Mouse (Mus musculus): ENCODE measurements at regions not wholly inside any gene's neighbourhood (a gene's known extent, or its start where the extent isn't known, plus 50 kb on each side); places are given as distances from the start of the nearest gene placed in this dataset.

GRCm38 (mm10) chr3:106879994-106880393 lies 53.9 kb upstream of the Olfr266 start:
- Histone ChIP-seq H3K4me3 (ENCODE audit: low read depth, low read length) (no peak overlapping the region), H3K4me2 (replicated peaks; ENCODE audit: low read depth) (no peak overlapping the region), H3K27me3 (replicated peaks; ENCODE audit: control insufficient read depth, insufficient read depth, low read length) (no peaks in the 10 kb centered on the region), H3K36me3 (ENCODE audit: control insufficient read depth, insufficient read depth) (no peaks in the 10 kb centered on the region), H3K9me3 (ENCODE audit: control insufficient read depth) (no peaks in the 10 kb centered on the region), H3K4me1 (replicated peaks; ENCODE audit: control insufficient read depth, insufficient read depth, low read length) (no peaks in the 10 kb centered on the region), H3K9ac (ENCODE audit: low read depth, low read length) (no peak overlapping the region), H3K27ac (ENCODE audit: low read depth, low read length) (no peak overlapping the region)
- peak; percentile 36 for TF ChIP-seq CTCF (IDR thresholded peaks at IDR 0.05; ENCODE audit: low read depth)
- no peak for ATAC-seq

GRCm38 (mm10) chr3:106903198-106903597 lies 77.1 kb upstream of the Olfr266 start:
- H3K27ac ChIP-seq (ENCODE audit: low read depth, low read length), result no peak overlapping the region
- peak; percentile 71 for TF ChIP-seq CTCF (IDR thresholded peaks at IDR 0.05; ENCODE audit: low read depth)
- no peak overlapping the region for H3K9ac ChIP-seq (ENCODE audit: low read depth, low read length)
- H3K4me3 ChIP-seq (ENCODE audit: low read depth, low read length), result no peak overlapping the region
- no peaks in the 10 kb centered on the region for H3K36me3 ChIP-seq (ENCODE audit: control insufficient read depth, insufficient read depth)
- 31% methylated on average over 2 of the region's 2 CpGs for WGBS
- ATAC-seq, result no peak
- no peak overlapping the region for H3K4me2 ChIP-seq (replicated peaks; ENCODE audit: low read depth)
- H3K27me3 ChIP-seq (replicated peaks; ENCODE audit: control insufficient read depth, insufficient read depth, low read length), result no peaks in the 10 kb centered on the region
- no peaks in the 10 kb centered on the region for H3K9me3 ChIP-seq (ENCODE audit: control insufficient read depth)
- no peaks in the 10 kb centered on the region for H3K4me1 ChIP-seq (replicated peaks; ENCODE audit: control insufficient read depth, insufficient read depth, low read length)

- no peak overlapping the region for H3K4me3 ChIP-seq (ENCODE audit: low read depth, low read length)
- H3K36me3 ChIP-seq (ENCODE audit: control insufficient read depth, insufficient read depth), result no peaks in the 10 kb centered on the region
- H3K27me3 ChIP-seq (replicated peaks; ENCODE audit: control insufficient read depth, insufficient read depth, low read length), result no peaks in the 10 kb centered on the region
- no peak overlapping the region for H3K4me2 ChIP-seq (replicated peaks; ENCODE audit: low read depth)
- H3K9ac ChIP-seq (ENCODE audit: low read depth, low read length), result no peak overlapping the region
- WGBS, result 67% methylated on average over 3 of the region's 3 CpGs
- no peak overlapping the region for H3K27ac ChIP-seq (ENCODE audit: low read depth, low read length)
- ATAC-seq, result no peak
- no peak for TF ChIP-seq CTCF (IDR thresholded peaks at IDR 0.05; ENCODE audit: low read depth)
- H3K9me3 ChIP-seq (ENCODE audit: control insufficient read depth), result no peaks in the 10 kb centered on the region
- no peaks in the 10 kb centered on the region for H3K4me1 ChIP-seq (replicated peaks; ENCODE audit: control insufficient read depth, insufficient read depth, low read length)
These were observed 80.6 kb upstream of the Olfr266 start for GRCm38 (mm10) chr3:106906668-106907067.

- no peaks in the 10 kb centered on the region for H3K36me3 ChIP-seq (ENCODE audit: control insufficient read depth, insufficient read depth)
- no peaks in the 10 kb centered on the region for H3K27me3 ChIP-seq (replicated peaks; ENCODE audit: control insufficient read depth, insufficient read depth, low read length)
- H3K4me1 ChIP-seq (replicated peaks; ENCODE audit: control insufficient read depth, insufficient read depth, low read length), result no peaks in the 10 kb centered on the region
- no peak overlapping the region for H3K9ac ChIP-seq (ENCODE audit: low read depth, low read length)
- TF ChIP-seq CTCF (IDR thresholded peaks at IDR 0.05; ENCODE audit: low read depth), result no peak
- H3K27ac ChIP-seq (ENCODE audit: low read depth, low read length), result no peak overlapping the region
- H3K4me2 ChIP-seq (replicated peaks; ENCODE audit: low read depth), result no peak overlapping the region
- H3K4me3 ChIP-seq (ENCODE audit: low read depth, low read length), result no peak overlapping the region
- H3K9me3 ChIP-seq (ENCODE audit: control insufficient read depth), result no peaks in the 10 kb centered on the region
- ATAC-seq, result no peak
These were observed 99.9 kb upstream of the Kcna3 start for GRCm38 (mm10) chr3:106936067-106936466.

- Histone ChIP-seq H3K27me3 (replicated peaks; ENCODE audit: control insufficient read depth, insufficient read depth, low read length) (no peaks in the 10 kb centered on the region), H3K27ac (ENCODE audit: low read depth, low read length) (no peak overlapping the region), H3K4me1 (replicated peaks; ENCODE audit: control insufficient read depth, insufficient read depth, low read length) (no peaks in the 10 kb centered on the region), H3K9me3 (ENCODE audit: control insufficient read depth) (no peaks in the 10 kb centered on the region), H3K36me3 (ENCODE audit: control insufficient read depth, insufficient read depth) (no peaks in the 10 kb centered on the region), H3K9ac (ENCODE audit: low read depth, low read length) (no peak overlapping the region), H3K4me2 (replicated peaks; ENCODE audit: low read depth) (no peak overlapping the region), H3K4me3 (ENCODE audit: low read depth, low read length) (no peak overlapping the region)
- no peak for ATAC-seq
- WGBS, result 57% methylated on average over 3 of the region's 3 CpGs
- peak; percentile 54 for TF ChIP-seq CTCF (IDR thresholded peaks at IDR 0.05; ENCODE audit: low read depth)
These were observed 95.9 kb upstream of the Kcna3 start for GRCm38 (mm10) chr3:106940095-106940494.

GRCm38 (mm10) chr3:106955555-106956446 lies 80.2 kb upstream of the Kcna3 start:
- no peaks in the 10 kb centered on the region for H3K4me1 ChIP-seq (replicated peaks; ENCODE audit: control insufficient read depth, insufficient read depth, low read length)
- H3K9me3 ChIP-seq (ENCODE audit: control insufficient read depth), result no peaks in the 10 kb centered on the region
- H3K4me2 ChIP-seq (replicated peaks; ENCODE audit: low read depth), result no peak overlapping the region
- no peaks in the 10 kb centered on the region for H3K27me3 ChIP-seq (replicated peaks; ENCODE audit: control insufficient read depth, insufficient read depth, low read length)
- no peak for TF ChIP-seq CTCF (IDR thresholded peaks at IDR 0.05; ENCODE audit: low read depth)
- no peaks in the 10 kb centered on the region for H3K36me3 ChIP-seq (ENCODE audit: control insufficient read depth, insufficient read depth)
- no peak overlapping the region for H3K4me3 ChIP-seq (ENCODE audit: low read depth, low read length)
- 24% methylated on average over 9 of the region's 9 CpGs for WGBS
- ATAC-seq, result no peak
- no peak overlapping the region for H3K9ac ChIP-seq (ENCODE audit: low read depth, low read length)
- no peak overlapping the region for H3K27ac ChIP-seq (ENCODE audit: low read depth, low read length)
